Mouse (Mus musculus): ENCODE results near the gene Dguok. TPM values are rescaled to one million over a fixed set of nuclear protein-coding genes. Genes with fewer than 3 reads are reported as not detected.

Dguok gene
- polyA plus RNA-seq, 2 experiments, result 77.0 to 104 TPM

DNA sequence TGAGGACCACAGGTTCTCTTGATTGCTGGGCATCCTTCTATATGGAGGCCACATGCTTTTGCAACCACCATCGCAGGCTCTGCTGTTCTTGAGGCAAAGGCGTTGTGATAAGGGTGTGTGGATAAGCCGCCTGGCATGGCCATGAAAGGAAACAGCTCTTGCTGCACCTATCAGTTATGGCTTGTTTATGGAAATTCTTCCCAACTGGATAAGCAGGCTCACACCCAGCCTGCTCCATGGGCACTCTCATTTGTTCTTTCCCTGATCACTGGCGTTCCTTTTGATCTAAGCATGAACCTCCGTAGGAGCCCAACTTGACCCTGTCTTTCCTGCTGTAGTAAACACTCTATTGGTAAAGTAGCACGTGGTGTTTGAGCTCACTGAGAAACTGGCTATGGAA, 15.0 kb upstream of the Dguok start:
- 67% methylated on average over 6 of the region's 6 CpGs for WGBS

DNA sequence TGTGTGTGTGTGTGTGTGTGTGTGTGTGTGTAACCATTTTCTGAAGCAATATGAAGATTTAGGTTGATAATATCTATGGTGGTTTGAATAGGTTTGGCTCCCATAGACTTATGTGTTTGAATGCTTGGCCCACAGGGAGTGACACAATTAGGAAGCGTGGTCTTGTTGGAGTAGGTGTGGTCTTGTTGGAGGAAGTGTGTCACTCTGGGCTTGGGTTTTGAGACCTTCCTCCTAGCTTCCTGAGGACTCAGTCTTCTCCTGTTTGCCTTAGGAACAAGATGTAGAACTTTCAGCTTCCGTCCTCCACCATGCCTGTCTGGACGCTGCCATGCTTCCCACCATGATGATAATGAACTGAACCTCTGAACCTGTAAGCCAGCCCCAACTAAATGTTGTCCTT, 11.9 kb upstream of the Dguok start:
- DNase-seq (ENCODE audit: low spot score), result no peak
- no peak for TF ChIP-seq POLR2A (IDR thresholded peaks at IDR 0.05; ENCODE audit: borderline replicate concordance, extremely low read depth, insufficient read depth, insufficient read length)
- ATAC-seq (ENCODE audit: low FRiP score, low read depth), result no peak
- no peaks in the 10 kb centered on the region for H3K36me3 ChIP-seq (ENCODE audit: control insufficient read depth, insufficient read depth, low read length)
- no peak overlapping the region for H3K4me3 ChIP-seq (replicated peaks; ENCODE audit: low read length)
- no peak overlapping the region for H3K27ac ChIP-seq (replicated peaks; ENCODE audit: low read depth, low read length)
- no peak overlapping the region for H3K4me2 ChIP-seq (replicated peaks; ENCODE audit: low read depth, low read length, severe bottlenecking)
- no peak overlapping the region for H3K9ac ChIP-seq (ENCODE audit: low read depth, low read length, severe bottlenecking)
- no peaks in the 10 kb centered on the region for H3K27me3 ChIP-seq (ENCODE audit: control insufficient read depth, insufficient read depth, low read length)
- H3K4me1 ChIP-seq (ENCODE audit: control insufficient read depth, insufficient read depth, low read length), result no peaks in the 10 kb centered on the region
- no peaks in the 10 kb centered on the region for H3K9me3 ChIP-seq (ENCODE audit: control insufficient read depth, low read length)
- WGBS, result 83% methylated on average over 3 of the region's 3 CpGs

More for the DNA sequence above, 15.0 kb upstream of the Dguok start:
- Histone ChIP-seq H3K36me3 (ENCODE audit: control insufficient read depth, insufficient read depth, low read length) (no peaks in the 10 kb centered on the region), H3K9me3 (ENCODE audit: control insufficient read depth, low read length) (no peaks in the 10 kb centered on the region), H3K4me2 (replicated peaks; ENCODE audit: low read depth, low read length, severe bottlenecking) (no peak overlapping the region), H3K27me3 (ENCODE audit: control insufficient read depth, insufficient read depth, low read length) (no peaks in the 10 kb centered on the region), H3K4me1 (ENCODE audit: control insufficient read depth, insufficient read depth, low read length) (no peaks in the 10 kb centered on the region), H3K27ac (replicated peaks; ENCODE audit: low read depth, low read length) (no peak overlapping the region), H3K4me3 (replicated peaks; ENCODE audit: low read length) (no peak overlapping the region), H3K9ac (ENCODE audit: low read depth, low read length, severe bottlenecking) (no peak overlapping the region)
- ATAC-seq (ENCODE audit: low FRiP score, low read depth), result no peak
- DNase-seq (ENCODE audit: low spot score), result no peak
- TF ChIP-seq POLR2A (IDR thresholded peaks at IDR 0.05; ENCODE audit: borderline replicate concordance, extremely low read depth, insufficient read depth, insufficient read length), result no peak

DNA sequence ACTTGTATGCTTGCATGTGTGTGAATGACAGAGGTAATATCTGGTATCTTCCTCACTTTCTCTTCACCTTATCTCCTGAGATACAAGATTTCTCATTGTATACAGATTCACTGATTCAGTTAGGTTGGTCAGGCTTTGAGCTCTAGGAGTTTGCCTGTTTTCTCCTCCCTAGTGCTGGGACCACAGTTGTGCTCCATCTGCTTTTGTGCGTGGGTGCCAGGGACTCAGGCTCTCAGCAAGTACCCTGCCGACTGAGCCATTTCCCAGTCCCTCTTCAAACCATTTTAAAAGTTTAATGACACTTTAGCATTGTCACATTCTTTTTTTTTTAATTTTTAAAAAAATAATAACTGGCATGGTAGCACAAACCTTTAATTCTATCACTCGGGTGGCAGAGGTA, 8.4 kb upstream of the Dguok start:
- H3K27ac ChIP-seq (replicated peaks; ENCODE audit: low read depth, low read length), result no peak overlapping the region
- no peak overlapping the region for H3K4me3 ChIP-seq (replicated peaks; ENCODE audit: low read length)
- no peak for DNase-seq (ENCODE audit: low spot score)
- H3K9ac ChIP-seq (ENCODE audit: low read depth, low read length, severe bottlenecking), result no peak overlapping the region
- H3K4me2 ChIP-seq (replicated peaks; ENCODE audit: low read depth, low read length, severe bottlenecking), result no peak overlapping the region
- no peaks in the 10 kb centered on the region for H3K9me3 ChIP-seq (ENCODE audit: control insufficient read depth, low read length)
- 65% methylated on average over 3 of the region's 3 CpGs for WGBS
- H3K27me3 ChIP-seq (ENCODE audit: control insufficient read depth, insufficient read depth, low read length), result no peaks in the 10 kb centered on the region
- ATAC-seq (ENCODE audit: low FRiP score, low read depth), result no peak
- TF ChIP-seq POLR2A (IDR thresholded peaks at IDR 0.05; ENCODE audit: borderline replicate concordance, extremely low read depth, insufficient read depth, insufficient read length), result no peak
- no peaks in the 10 kb centered on the region for H3K4me1 ChIP-seq (ENCODE audit: control insufficient read depth, insufficient read depth, low read length)
- H3K36me3 ChIP-seq (ENCODE audit: control insufficient read depth, insufficient read depth, low read length), result no peaks in the 10 kb centered on the region

DNA sequence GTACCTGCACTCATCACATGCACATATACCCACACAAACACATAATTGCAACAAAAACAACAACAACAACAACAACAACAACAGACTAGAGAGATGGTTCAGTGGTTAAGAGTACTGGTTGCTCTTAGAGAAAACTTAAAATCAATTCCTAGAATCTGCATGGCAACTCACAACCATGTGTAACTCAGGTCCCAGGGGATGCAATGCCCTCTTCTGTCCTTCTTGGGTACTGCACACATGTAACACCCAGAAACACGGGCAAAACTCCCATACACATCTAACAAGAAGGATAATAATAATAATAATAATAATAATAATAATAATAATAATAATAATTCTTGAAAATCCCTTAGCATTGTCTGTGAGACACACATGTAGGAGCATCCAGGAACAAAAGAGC, 5.7 kb upstream of the Dguok start:
- DNase-seq (ENCODE audit: low spot score), result peak; percentile 32
- no peaks in the 10 kb centered on the region for H3K36me3 ChIP-seq (ENCODE audit: control insufficient read depth, insufficient read depth, low read length)
- no peak for TF ChIP-seq POLR2A (IDR thresholded peaks at IDR 0.05; ENCODE audit: borderline replicate concordance, extremely low read depth, insufficient read depth, insufficient read length)
- no peak overlapping the region for H3K9ac ChIP-seq (ENCODE audit: low read depth, low read length, severe bottlenecking)
- no peak overlapping the region for H3K4me3 ChIP-seq (replicated peaks; ENCODE audit: low read length)
- H3K4me2 ChIP-seq (replicated peaks; ENCODE audit: low read depth, low read length, severe bottlenecking), result no peak overlapping the region
- 21% methylated on average over 1 of the region's 1 CpGs for whole genome bisulfite sequencing
- H3K4me1 ChIP-seq (ENCODE audit: control insufficient read depth, insufficient read depth, low read length), result no peaks in the 10 kb centered on the region
- H3K9me3 ChIP-seq (ENCODE audit: control insufficient read depth, low read length), result no peaks in the 10 kb centered on the region
- H3K27ac ChIP-seq (replicated peaks; ENCODE audit: low read depth, low read length), result no peak overlapping the region
- no peaks in the 10 kb centered on the region for H3K27me3 ChIP-seq (ENCODE audit: control insufficient read depth, insufficient read depth, low read length)
- no peak for ATAC-seq (ENCODE audit: low FRiP score, low read depth)

DNA sequence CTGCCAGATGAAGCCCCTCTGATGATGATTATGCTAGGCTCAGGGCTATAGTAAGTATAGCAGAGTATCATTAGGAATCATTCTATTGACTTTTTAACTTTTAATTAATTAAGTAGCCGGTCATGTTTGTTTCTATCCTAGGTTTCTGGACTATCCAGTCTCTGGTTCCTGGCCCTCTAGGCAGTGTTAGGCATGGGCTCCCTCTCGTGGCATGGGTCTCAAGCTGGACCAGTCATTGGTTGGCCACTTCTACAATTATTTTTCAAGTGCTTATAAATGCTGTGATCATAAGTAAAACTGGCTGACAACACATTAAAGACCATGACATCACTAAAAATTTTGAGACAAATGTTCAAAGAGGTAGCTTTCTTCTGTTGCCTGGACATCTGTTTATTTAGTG, 3.4 kb upstream of the Dguok start:
- ATAC-seq (ENCODE audit: low FRiP score, low read depth) (no peak), DNase-seq (ENCODE audit: low spot score) (no peak)
- H3K9ac ChIP-seq (ENCODE audit: low read depth, low read length, severe bottlenecking), result no peak overlapping the region
- H3K27me3 ChIP-seq (ENCODE audit: control insufficient read depth, insufficient read depth, low read length), result no peaks in the 10 kb centered on the region
- H3K9me3 ChIP-seq (ENCODE audit: control insufficient read depth, low read length), result no peaks in the 10 kb centered on the region
- H3K27ac ChIP-seq (replicated peaks; ENCODE audit: low read depth, low read length), result no peak overlapping the region
- no peak overlapping the region for H3K4me2 ChIP-seq (replicated peaks; ENCODE audit: low read depth, low read length, severe bottlenecking)
- H3K36me3 ChIP-seq (ENCODE audit: control insufficient read depth, insufficient read depth, low read length), result no peaks in the 10 kb centered on the region
- 66% methylated on average over 2 of the region's 2 CpGs for WGBS
- peaks cover 7% of the 10 kb centered on the region; the same call in 1 of the 2 replicates for H3K4me1 ChIP-seq (ENCODE audit: control insufficient read depth, insufficient read depth, low read length)
- H3K4me3 ChIP-seq (replicated peaks; ENCODE audit: low read length), result no peak overlapping the region
- no peak for TF ChIP-seq POLR2A (IDR thresholded peaks at IDR 0.05; ENCODE audit: borderline replicate concordance, extremely low read depth, insufficient read depth, insufficient read length)

DNA sequence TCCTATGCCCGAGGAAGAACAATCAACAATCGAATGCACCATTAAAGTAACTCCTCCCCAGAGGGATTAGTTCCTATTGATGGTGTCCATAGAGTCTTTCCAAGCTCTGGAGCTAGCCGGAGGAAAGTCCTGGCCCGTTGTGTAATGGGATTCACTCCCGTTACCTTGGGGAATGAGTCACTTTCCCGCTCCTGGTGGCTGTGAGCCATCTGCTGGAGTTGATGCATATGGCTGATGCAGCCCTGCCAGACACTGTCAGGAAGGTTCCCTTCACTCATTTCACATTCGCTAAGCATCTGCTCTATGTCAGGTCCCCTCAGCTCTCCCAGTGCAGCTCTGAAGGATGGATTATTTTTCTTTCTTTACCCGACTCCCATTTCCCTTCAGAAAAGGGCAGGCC, 2.7 kb upstream of the Dguok start:
- H3K9me3 ChIP-seq (ENCODE audit: control insufficient read depth, low read length), result no peaks in the 10 kb centered on the region
- no peak for ATAC-seq (ENCODE audit: low FRiP score, low read depth)
- WGBS, result 48% methylated on average over 8 of the region's 8 CpGs
- no peaks in the 10 kb centered on the region for H3K36me3 ChIP-seq (ENCODE audit: control insufficient read depth, insufficient read depth, low read length)
- no peak for DNase-seq (ENCODE audit: low spot score)
- H3K4me1 ChIP-seq (ENCODE audit: control insufficient read depth, insufficient read depth, low read length), result peaks cover 7% of the 10 kb centered on the region; the same call in 1 of the 2 replicates
- no peak for TF ChIP-seq POLR2A (IDR thresholded peaks at IDR 0.05; ENCODE audit: borderline replicate concordance, extremely low read depth, insufficient read depth, insufficient read length)
- no peak overlapping the region for H3K4me2 ChIP-seq (replicated peaks; ENCODE audit: low read depth, low read length, severe bottlenecking)
- no peak overlapping the region for H3K4me3 ChIP-seq (replicated peaks; ENCODE audit: low read length)
- H3K27me3 ChIP-seq (ENCODE audit: control insufficient read depth, insufficient read depth, low read length), result no peaks in the 10 kb centered on the region
- H3K27ac ChIP-seq (replicated peaks; ENCODE audit: low read depth, low read length), result no peak overlapping the region
- no peak overlapping the region for H3K9ac ChIP-seq (ENCODE audit: low read depth, low read length, severe bottlenecking)
